Mouse (Mus musculus): ENCODE data around the gene Tmem144. TPM values are rescaled to one million over a fixed set of nuclear protein-coding genes. Genes with fewer than 3 reads are reported as not detected.

The Tmem144 gene
- polyA plus RNA-seq, 1 experiment from 2014 or later: 2.3 TPM

Other genes with a start within 250 kb of the Tmem144 start
- 6.1 and 6.4 TPM in 2 replicates for gene 4930579G24Rik, start 223.7 kb downstream of the Tmem144 start, polyA plus RNA-seq (2015; fragmentation: Nextera tagmentation; extraction: Ambion mirVana)
- 45.4 and 45.6 TPM in 2 replicates for gene Etfdh, start 223.3 kb downstream of the Tmem144 start, polyA plus RNA-seq (2015; fragmentation: Nextera tagmentation; extraction: Ambion mirVana)
- gene Rxfp1, start 114.9 kb downstream of the Tmem144 start, polyA plus RNA-seq (2015; fragmentation: Nextera tagmentation; extraction: Ambion mirVana): 0.19 and 0.24 TPM in 2 replicates
- gene Fam198b, start 31.8 kb upstream of the Tmem144 start, polyA plus RNA-seq (2015; fragmentation: Nextera tagmentation; extraction: Ambion mirVana): 2.7 and 4.4 TPM in 2 replicates